Mouse (Mus musculus) intestine, postnatal 0 days (tissue): ENCODE data around the gene Map9. TPM values are rescaled to one million over a fixed set of nuclear protein-coding genes. Genes with fewer than 3 reads are reported as not detected.

Experiments used
- ATAC-seq: fragments of 200-750 bp; cut with Nextera tagmentation; 2 replicates; pipeline ENCODE4 v1.8.0; 2017; ENCODE audit warnings: mild to moderate bottlenecking, moderate TSS enrichment, moderate library complexity
- H3K27ac ChIP-seq: fragments of 300-500 bp; sonication (generic); 2 replicates; pipeline ENCODE4 v1.5.1; 2014; ENCODE audit warnings: mild to moderate bottlenecking, low read depth, low read length, moderate library complexity
- H3K27me3 ChIP-seq: fragments of 300-500 bp; sonication (generic); replicated peaks from 2 replicates; pipeline ENCODE4 v1.6.1; 2014; ENCODE audit warnings: low read length, mixed read lengths; ENCODE audit not compliant: control insufficient read depth, insufficient read depth
- H3K36me3 ChIP-seq: fragments of 300-500 bp; sonication (generic); 2 replicates; pipeline ENCODE4 v1.6.1; 2014; ENCODE audit warnings: mild to moderate bottlenecking, moderate library complexity; ENCODE audit not compliant: control insufficient read depth, insufficient read depth
- H3K4me1 ChIP-seq: fragments of 300-500 bp; sonication (generic); replicated peaks from 2 replicates; pipeline ENCODE4 v1.6.1; 2014; ENCODE audit warnings: antibody characterized with exemption, low read length, mixed read lengths; ENCODE audit not compliant: control insufficient read depth, insufficient read depth
- H3K4me2 ChIP-seq: fragments of 300-500 bp; sonication (generic); replicated peaks from 2 replicates; pipeline ENCODE4 v1.6.1; 2014; ENCODE audit warnings: low read depth, mild to moderate bottlenecking, moderate library complexity
- H3K4me3 ChIP-seq: fragments of 300-500 bp; sonication (generic); 2 replicates; pipeline ENCODE4 v1.5.1; 2014; ENCODE audit warnings: low read depth, low read length
- H3K9ac ChIP-seq: fragments of 300-500 bp; sonication (generic); 2 replicates; pipeline ENCODE4 v1.6.1; 2014; ENCODE audit warnings: mild to moderate bottlenecking, low read depth, low read length
- H3K9me3 ChIP-seq: fragments of 300-500 bp; sonication (generic); 2 replicates; pipeline ENCODE4 v1.6.1; 2016; ENCODE audit warnings: mixed run types; ENCODE audit not compliant: control insufficient read depth
- CTCF ChIP-seq: sonication (generic); IDR thresholded peaks from 2 replicates; pipeline ENCODE4 v1.5.1; 2016; ENCODE audit warnings: low read depth, mild to moderate bottlenecking, control low read depth, antibody characterized with exemption, moderate library complexity
- WGBS: fragments of 180-500 bp; shearing (Covaris S2); extraction: QIAGEN DNeasy Blood & Tissue Kit; methylation state at CpG from one replicate; pipeline ENCODE4 v1.1.7; 2014; 5-methylcytosine and 5-hydroxymethylcytosine counted together
- polyA plus RNA-seq: library from polyadenylated mRNA; unstranded; fragments of >200 nt; fragmentation: Nextera tagmentation; extraction: Ambion mirVana; gene quantifications from 2 replicates; pipeline ENCODE4 v1.2.1, GENCODE M21; 2015

Gene Map9
- polyA plus RNA-seq, 1 experiment from 2014 or later: 2.2 TPM

- H3K4me2 ChIP-seq: no peak overlapping the region
- H3K27me3 ChIP-seq: no peaks in the 10 kb centered on the region
- H3K4me1 ChIP-seq: no peaks in the 10 kb centered on the region
- ATAC-seq: no peak
- no peak for TF ChIP-seq CTCF
- H3K9ac ChIP-seq: no peak overlapping the region
- H3K27ac ChIP-seq: no peak overlapping the region
- no peak overlapping the region for H3K4me3 ChIP-seq
- H3K36me3 ChIP-seq: no peaks in the 10 kb centered on the region
- H3K9me3 ChIP-seq: no peaks in the 10 kb centered on the region
- WGBS: 72% methylated on average over 10 of the region's 10 CpGs
Measured at GRCm38 (mm10) chr3:82340111-82340510, 17.7 kb upstream of the Map9 start.

GRCm38 (mm10) chr3:82348277-82348860 lies 9.5 kb upstream of the Map9 start:
- H3K36me3 ChIP-seq: no peaks in the 10 kb centered on the region
- WGBS: 51% methylated on average over 2 of the region's 2 CpGs
- H3K9me3 ChIP-seq: no peaks in the 10 kb centered on the region
- no peak overlapping the region for H3K4me2 ChIP-seq
- no peak overlapping the region for H3K27ac ChIP-seq
- no peak for TF ChIP-seq CTCF
- no peak for ATAC-seq
- H3K4me1 ChIP-seq: no peaks in the 10 kb centered on the region
- no peak overlapping the region for H3K9ac ChIP-seq
- H3K4me3 ChIP-seq: no peak overlapping the region
- no peaks in the 10 kb centered on the region for H3K27me3 ChIP-seq

GRCm38 (mm10) chr3:82350321-82350720 lies 7.5 kb upstream of the Map9 start:
- H3K9me3 ChIP-seq: no peaks in the 10 kb centered on the region
- ATAC-seq: no peak
- H3K4me3 ChIP-seq: no peak overlapping the region
- TF ChIP-seq CTCF: peak; percentile 62
- H3K27me3 ChIP-seq: no peaks in the 10 kb centered on the region
- no peaks in the 10 kb centered on the region for H3K36me3 ChIP-seq
- 36% methylated on average over 2 of the region's 2 CpGs for WGBS
- no peak overlapping the region for H3K4me2 ChIP-seq
- no peak overlapping the region for H3K9ac ChIP-seq
- H3K4me1 ChIP-seq: no peaks in the 10 kb centered on the region
- H3K27ac ChIP-seq: no peak overlapping the region

GRCm38 (mm10) chr3:82357340-82357739 lies 504 bp upstream of the Map9 start:
- peak overlapping the region; percentile 43 for H3K4me3 ChIP-seq
- no peak for ATAC-seq
- WGBS: 0% methylated on average over 4 of the region's 5 CpGs
- H3K27ac ChIP-seq: no peak overlapping the region
- no peaks in the 10 kb centered on the region for H3K36me3 ChIP-seq
- H3K27me3 ChIP-seq: no peaks in the 10 kb centered on the region
- no peak for TF ChIP-seq CTCF
- H3K9ac ChIP-seq: no peak overlapping the region
- H3K9me3 ChIP-seq: no peaks in the 10 kb centered on the region
- H3K4me2 ChIP-seq: peak overlapping the region; percentile 84
- peaks cover 5% of the 10 kb centered on the region; the same call in 1 of the 2 replicates for H3K4me1 ChIP-seq

- no peaks in the 10 kb centered on the region for H3K27me3 ChIP-seq
- no peak overlapping the region for H3K4me3 ChIP-seq
- no peak overlapping the region for H3K4me2 ChIP-seq
- ATAC-seq: no peak
- no peaks in the 10 kb centered on the region for H3K9me3 ChIP-seq
- WGBS: 91% methylated on average over 8 of the region's 8 CpGs
- peaks cover 5% of the 10 kb centered on the region; the same call in 1 of the 2 replicates for H3K4me1 ChIP-seq
- TF ChIP-seq CTCF: no peak
- H3K27ac ChIP-seq: no peak overlapping the region
- no peaks in the 10 kb centered on the region for H3K36me3 ChIP-seq
- H3K9ac ChIP-seq: no peak overlapping the region
Measured at GRCm38 (mm10) chr3:82359036-82359435, 1.2 kb downstream of the Map9 start.

- Histone ChIP-seq H3K27ac (no peak overlapping the region), H3K4me2 (no peak overlapping the region)
- WGBS: 23% methylated on average over 4 of the region's 4 CpGs
Measured at GRCm38 (mm10) chr3:82362452-82362851, 4.6 kb downstream of the Map9 start.

More at GRCm38 (mm10) chr3:82362452-82362851, 4.6 kb downstream of the Map9 start:
- H3K9me3 ChIP-seq: no peaks in the 10 kb centered on the region
- peak; percentile 75 for TF ChIP-seq CTCF
- H3K27me3 ChIP-seq: no peaks in the 10 kb centered on the region
- H3K9ac ChIP-seq: no peak overlapping the region
- H3K36me3 ChIP-seq: no peaks in the 10 kb centered on the region
- H3K4me1 ChIP-seq: peaks cover 5% of the 10 kb centered on the region; the same call in 1 of the 2 replicates
- H3K4me3 ChIP-seq: no peak overlapping the region
- no peak for ATAC-seq
